Mouse (Mus musculus): ENCODE data around the gene Tgfbr2. TPM values are rescaled to one million over a fixed set of nuclear protein-coding genes. Genes with fewer than 3 reads are reported as not detected.

The Tgfbr2 gene
- polyA plus RNA-seq, 1 experiment from 2014 or later: 12.8 TPM

- ATAC-seq (replicated peaks; ENCODE audit: insufficient number of reproducible peaks, low FRiP score, low TSS enrichment, low read depth): no peak
- H3K9ac ChIP-seq (replicated peaks; ENCODE audit: low read length): no peak overlapping the region
- no peaks in the 10 kb centered on the region for H3K9me3 ChIP-seq (replicated peaks; ENCODE audit: control insufficient read depth, low read length)
- H3K4me1 ChIP-seq (ENCODE audit: control insufficient read depth, insufficient read depth, low read length): no peaks in the 10 kb centered on the region
- no peak for DNase-seq (ENCODE audit: low spot score)
- no peaks in the 10 kb centered on the region for H3K27me3 ChIP-seq (ENCODE audit: control insufficient read depth, insufficient read depth, low read length)
- H3K4me3 ChIP-seq (ENCODE audit: low read depth, low read length): no peak overlapping the region
- 90% methylated on average over 16 of the region's 16 CpGs for WGBS
- no peaks in the 10 kb centered on the region for H3K36me3 ChIP-seq (replicated peaks; ENCODE audit: control insufficient read depth, insufficient read depth, low read depth, low read length)
- no peak overlapping the region for H3K4me2 ChIP-seq (ENCODE audit: low read depth, low read length)
- no peak overlapping the region for H3K27ac ChIP-seq (replicated peaks; ENCODE audit: low read depth, low read length)
Measured at GRCm38 (mm10) chr9:116208169-116208904, 33.2 kb upstream of the Tgfbr2 start.

DNA sequence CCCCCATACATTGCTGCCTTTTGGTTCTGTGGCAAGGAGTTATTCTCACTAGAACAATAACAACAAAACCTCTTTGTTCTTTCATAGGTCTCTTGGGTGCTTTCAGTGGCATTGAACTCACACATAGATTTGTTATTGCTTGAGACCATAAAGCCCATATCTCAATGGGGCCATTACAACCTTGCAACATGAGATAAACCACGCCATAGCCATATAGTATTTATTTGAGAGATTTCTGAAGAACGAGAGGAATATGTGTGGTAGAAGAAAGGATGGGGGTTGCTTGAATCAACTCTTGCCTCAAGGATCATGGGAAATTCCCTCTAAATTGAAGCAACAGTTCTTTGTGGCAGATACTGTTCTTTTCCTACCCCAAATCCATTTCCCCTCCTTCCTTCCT lies 31.7 kb upstream of the Tgfbr2 start:
- Histone ChIP-seq H3K27me3 (ENCODE audit: control insufficient read depth, insufficient read depth, low read length) (no peaks in the 10 kb centered on the region), H3K4me2 (ENCODE audit: low read depth, low read length) (no peak overlapping the region), H3K36me3 (replicated peaks; ENCODE audit: control insufficient read depth, insufficient read depth, low read depth, low read length) (no peaks in the 10 kb centered on the region), H3K9me3 (replicated peaks; ENCODE audit: control insufficient read depth, low read length) (no peaks in the 10 kb centered on the region), H3K4me1 (ENCODE audit: control insufficient read depth, insufficient read depth, low read length) (no peaks in the 10 kb centered on the region), H3K9ac (replicated peaks; ENCODE audit: low read length) (no peak overlapping the region), H3K27ac (replicated peaks; ENCODE audit: low read depth, low read length) (no peak overlapping the region), H3K4me3 (ENCODE audit: low read depth, low read length) (no peak overlapping the region)
- no peak for DNase-seq (ENCODE audit: low spot score)
- no peak for ATAC-seq (replicated peaks; ENCODE audit: insufficient number of reproducible peaks, low FRiP score, low TSS enrichment, low read depth)
- WGBS: 75% methylated on average over 2 of the region's 2 CpGs

DNA sequence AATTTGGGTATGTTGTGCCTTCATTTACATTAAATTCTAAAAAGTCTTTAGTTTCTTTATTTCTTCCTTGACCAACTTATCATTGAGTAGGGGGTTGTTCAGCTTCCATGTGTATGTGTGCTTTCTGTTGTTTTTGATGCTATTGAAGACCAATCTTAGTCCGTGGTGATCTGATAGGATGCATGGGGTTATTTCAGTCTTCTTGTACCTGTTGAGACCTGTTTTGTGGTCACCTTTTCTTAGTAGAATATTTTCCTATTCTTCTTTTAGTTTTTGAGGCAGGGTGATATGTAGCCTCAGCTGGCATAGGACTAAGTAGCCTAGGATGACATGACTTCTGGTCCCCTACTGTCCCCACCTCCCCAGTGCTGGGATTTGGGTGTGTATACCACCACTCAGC lies 28.5 kb upstream of the Tgfbr2 start:
- DNase-seq (ENCODE audit: low spot score): no peak
- no peak overlapping the region for H3K4me3 ChIP-seq (ENCODE audit: low read depth, low read length)
- no peaks in the 10 kb centered on the region; the same call in 1 of the 2 replicates for H3K4me1 ChIP-seq (ENCODE audit: control insufficient read depth, insufficient read depth, low read length)
- WGBS: 90% methylated on average over 1 of the region's 1 CpGs
- H3K9ac ChIP-seq (replicated peaks; ENCODE audit: low read length): no peak overlapping the region
- no peaks in the 10 kb centered on the region for H3K36me3 ChIP-seq (replicated peaks; ENCODE audit: control insufficient read depth, insufficient read depth, low read depth, low read length)
- ATAC-seq (replicated peaks; ENCODE audit: insufficient number of reproducible peaks, low FRiP score, low TSS enrichment, low read depth): no peak
- no peak overlapping the region for H3K4me2 ChIP-seq (ENCODE audit: low read depth, low read length)
- H3K27me3 ChIP-seq (ENCODE audit: control insufficient read depth, insufficient read depth, low read length): no peaks in the 10 kb centered on the region
- H3K27ac ChIP-seq (replicated peaks; ENCODE audit: low read depth, low read length): no peak overlapping the region
- no peaks in the 10 kb centered on the region for H3K9me3 ChIP-seq (replicated peaks; ENCODE audit: control insufficient read depth, low read length)

DNA sequence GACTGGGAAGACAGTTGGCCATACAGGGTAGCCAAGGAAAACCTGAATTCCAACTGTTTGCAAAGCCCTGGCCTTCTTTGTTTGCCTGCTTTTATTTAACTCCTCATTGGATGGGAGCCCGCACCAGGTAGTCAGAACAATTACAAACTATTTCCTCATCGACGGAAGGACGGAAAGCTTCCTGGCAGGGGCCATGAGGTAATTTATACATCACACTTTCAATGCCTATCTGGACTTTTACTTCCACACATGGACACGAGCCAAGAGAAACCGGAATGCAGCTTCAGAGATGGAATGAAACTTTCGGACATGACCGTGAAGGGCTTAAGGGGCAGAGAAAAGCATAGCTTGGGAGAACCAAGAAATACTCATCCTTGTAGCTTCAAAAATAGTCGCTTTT lies 24.0 kb upstream of the Tgfbr2 start:
- no peak for ATAC-seq (replicated peaks; ENCODE audit: insufficient number of reproducible peaks, low FRiP score, low TSS enrichment, low read depth)
- WGBS: 78% methylated on average over 9 of the region's 9 CpGs
- H3K27ac ChIP-seq (replicated peaks; ENCODE audit: low read depth, low read length): no peak overlapping the region

GRCm38 (mm10) chr9:116198488-116198887 lies 23.3 kb upstream of the Tgfbr2 start:
- DNase-seq (ENCODE audit: low spot score) (no peak), ATAC-seq (replicated peaks; ENCODE audit: insufficient number of reproducible peaks, low FRiP score, low TSS enrichment, low read depth) (no peak)
- 51% methylated on average over 9 of the region's 9 CpGs for WGBS
- Histone ChIP-seq H3K27ac (replicated peaks; ENCODE audit: low read depth, low read length) (no peak overlapping the region), H3K4me1 (ENCODE audit: control insufficient read depth, insufficient read depth, low read length) (no peaks in the 10 kb centered on the region; the same call in 1 of the 2 replicates), H3K36me3 (replicated peaks; ENCODE audit: control insufficient read depth, insufficient read depth, low read depth, low read length) (no peaks in the 10 kb centered on the region), H3K9ac (replicated peaks; ENCODE audit: low read length) (no peak overlapping the region), H3K4me2 (ENCODE audit: low read depth, low read length) (no peak overlapping the region), H3K27me3 (ENCODE audit: control insufficient read depth, insufficient read depth, low read length) (no peaks in the 10 kb centered on the region), H3K4me3 (ENCODE audit: low read depth, low read length) (no peak overlapping the region), H3K9me3 (replicated peaks; ENCODE audit: control insufficient read depth, low read length) (no peaks in the 10 kb centered on the region)

More for the DNA sequence above, 24.0 kb upstream of the Tgfbr2 start:
- H3K27me3 ChIP-seq (ENCODE audit: control insufficient read depth, insufficient read depth, low read length): no peaks in the 10 kb centered on the region
- DNase-seq (ENCODE audit: low spot score): no peak
- no peaks in the 10 kb centered on the region for H3K9me3 ChIP-seq (replicated peaks; ENCODE audit: control insufficient read depth, low read length)
- H3K4me2 ChIP-seq (ENCODE audit: low read depth, low read length): no peak overlapping the region
- no peaks in the 10 kb centered on the region; the same call in 1 of the 2 replicates for H3K4me1 ChIP-seq (ENCODE audit: control insufficient read depth, insufficient read depth, low read length)
- no peak overlapping the region for H3K4me3 ChIP-seq (ENCODE audit: low read depth, low read length)
- H3K36me3 ChIP-seq (replicated peaks; ENCODE audit: control insufficient read depth, insufficient read depth, low read depth, low read length): no peaks in the 10 kb centered on the region
- H3K9ac ChIP-seq (replicated peaks; ENCODE audit: low read length): no peak overlapping the region

GRCm38 (mm10) chr9:116197491-116198170 lies 22.5 kb upstream of the Tgfbr2 start:
- H3K4me2 ChIP-seq (ENCODE audit: low read depth, low read length): no peak overlapping the region
- DNase-seq (ENCODE audit: low spot score) (no peak), ATAC-seq (replicated peaks; ENCODE audit: insufficient number of reproducible peaks, low FRiP score, low TSS enrichment, low read depth) (no peak)
- H3K27me3 ChIP-seq (ENCODE audit: control insufficient read depth, insufficient read depth, low read length): no peaks in the 10 kb centered on the region
- no peak overlapping the region for H3K27ac ChIP-seq (replicated peaks; ENCODE audit: low read depth, low read length)
- H3K9me3 ChIP-seq (replicated peaks; ENCODE audit: control insufficient read depth, low read length): no peaks in the 10 kb centered on the region
- no peak overlapping the region for H3K9ac ChIP-seq (replicated peaks; ENCODE audit: low read length)
- WGBS: 90% methylated on average over 11 of the region's 11 CpGs
- H3K36me3 ChIP-seq (replicated peaks; ENCODE audit: control insufficient read depth, insufficient read depth, low read depth, low read length): no peaks in the 10 kb centered on the region
- no peaks in the 10 kb centered on the region; the same call in 1 of the 2 replicates for H3K4me1 ChIP-seq (ENCODE audit: control insufficient read depth, insufficient read depth, low read length)
- no peak overlapping the region for H3K4me3 ChIP-seq (ENCODE audit: low read depth, low read length)

- H3K36me3 ChIP-seq (replicated peaks; ENCODE audit: control insufficient read depth, insufficient read depth, low read depth, low read length): no peaks in the 10 kb centered on the region
- H3K9me3 ChIP-seq (replicated peaks; ENCODE audit: control insufficient read depth, low read length): no peaks in the 10 kb centered on the region
- no peak overlapping the region for H3K9ac ChIP-seq (replicated peaks; ENCODE audit: low read length)
- no peaks in the 10 kb centered on the region for H3K27me3 ChIP-seq (ENCODE audit: control insufficient read depth, insufficient read depth, low read length)
- no peak overlapping the region for H3K4me3 ChIP-seq (ENCODE audit: low read depth, low read length)
- DNase-seq (ENCODE audit: low spot score) (no peak), ATAC-seq (replicated peaks; ENCODE audit: insufficient number of reproducible peaks, low FRiP score, low TSS enrichment, low read depth) (no peak)
- H3K4me2 ChIP-seq (ENCODE audit: low read depth, low read length): no peak overlapping the region
- H3K27ac ChIP-seq (replicated peaks; ENCODE audit: low read depth, low read length): no peak overlapping the region
- WGBS: 84% methylated on average over 4 of the region's 4 CpGs
- no peaks in the 10 kb centered on the region; the same call in 1 of the 2 replicates for H3K4me1 ChIP-seq (ENCODE audit: control insufficient read depth, insufficient read depth, low read length)
Measured at GRCm38 (mm10) chr9:116193889-116194450, 18.8 kb upstream of the Tgfbr2 start.

GRCm38 (mm10) chr9:116193535-116193881 lies 18.3 kb upstream of the Tgfbr2 start:
- Histone ChIP-seq H3K4me1 (ENCODE audit: control insufficient read depth, insufficient read depth, low read length) (no peaks in the 10 kb centered on the region), H3K9ac (replicated peaks; ENCODE audit: low read length) (no peak overlapping the region), H3K27me3 (ENCODE audit: control insufficient read depth, insufficient read depth, low read length) (no peaks in the 10 kb centered on the region), H3K27ac (replicated peaks; ENCODE audit: low read depth, low read length) (no peak overlapping the region), H3K4me3 (ENCODE audit: low read depth, low read length) (no peak overlapping the region), H3K36me3 (replicated peaks; ENCODE audit: control insufficient read depth, insufficient read depth, low read depth, low read length) (no peaks in the 10 kb centered on the region), H3K4me2 (ENCODE audit: low read depth, low read length) (no peak overlapping the region), H3K9me3 (replicated peaks; ENCODE audit: control insufficient read depth, low read length) (no peaks in the 10 kb centered on the region)
- DNase-seq (ENCODE audit: low spot score) (no peak), ATAC-seq (replicated peaks; ENCODE audit: insufficient number of reproducible peaks, low FRiP score, low TSS enrichment, low read depth) (no peak)
- WGBS: 67% methylated on average over 1 of the region's 1 CpGs
